Mouse (Mus musculus) intestine, embryonic 14.5 days (tissue): ENCODE data around the gene Trp53i13. TPM values are rescaled to one million over a fixed set of nuclear protein-coding genes. Genes with fewer than 3 reads are reported as not detected.

ENCODE experiments used
- ATAC-seq: fragments of 200-750 bp; cut with Nextera tagmentation; replicated peaks from 2 replicates; pipeline ENCODE4 v1.8.0; 2017; ENCODE audit warnings: low read depth, moderate number of reproducible peaks, moderate TSS enrichment, moderate library complexity; ENCODE audit not compliant: low FRiP score, low TSS enrichment
- DNase-seq: peaks from one replicate; pipeline ENCODE4 v3.0.0-alpha.2; 2018; ENCODE audit warnings: low spot score
- H3K27ac ChIP-seq: fragments of 300-500 bp; sonication (generic); 2 replicates; pipeline ENCODE4 v1.5.1; 2014; ENCODE audit warnings: low read depth, mild to moderate bottlenecking, control low read depth
- H3K27me3 ChIP-seq: fragments of 300-500 bp; sonication (generic); replicated peaks from 2 replicates; pipeline ENCODE4 v1.6.1; 2014; ENCODE audit warnings: low read length, control low read depth; ENCODE audit not compliant: control insufficient read depth, insufficient read depth
- H3K36me3 ChIP-seq: fragments of 300-500 bp; sonication (generic); 2 replicates; pipeline ENCODE4 v1.6.1; 2014; ENCODE audit warnings: low read length, control low read depth; ENCODE audit not compliant: control insufficient read depth, insufficient read depth
- H3K4me1 ChIP-seq: fragments of 300-500 bp; sonication (generic); replicated peaks from 2 replicates; pipeline ENCODE4 v1.6.1; 2014; ENCODE audit warnings: low read length, control low read depth, mixed read lengths; ENCODE audit not compliant: control insufficient read depth, insufficient read depth
- H3K4me2 ChIP-seq: fragments of 300-500 bp; sonication (generic); 2 replicates; pipeline ENCODE4 v1.6.1; 2014; ENCODE audit warnings: low read length
- H3K4me3 ChIP-seq: fragments of 300-500 bp; sonication (generic); 2 replicates; pipeline ENCODE4 v1.5.1; 2014; ENCODE audit warnings: low read depth, low read length, control low read depth, mixed read lengths
- H3K9ac ChIP-seq: fragments of 300-500 bp; sonication (generic); 2 replicates; pipeline ENCODE4 v1.6.1; 2014; ENCODE audit warnings: mild to moderate bottlenecking, low read length
- H3K9me3 ChIP-seq: fragments of 300-500 bp; sonication (generic); 2 replicates; pipeline ENCODE4 v1.6.1; 2016; ENCODE audit warnings: low read length, control low read depth; ENCODE audit not compliant: control insufficient read depth
- WGBS: fragments of 180-500 bp; shearing (Covaris S2); extraction: QIAGEN DNeasy Blood & Tissue Kit; methylation state at CpG from one replicate; pipeline ENCODE4 v1.1.7; 2014; 5-methylcytosine and 5-hydroxymethylcytosine counted together
- polyA plus RNA-seq: library from polyadenylated mRNA; unstranded; fragments of >200 nt; fragmentation: Nextera tagmentation; extraction: Ambion mirVana; gene quantifications from 2 replicates; pipeline ENCODE4 v1.2.1, GENCODE M21; 2014

Gene Trp53i13
- polyA plus RNA-seq, 1 experiment from 2014 or later, result 32.5 TPM

DNA sequence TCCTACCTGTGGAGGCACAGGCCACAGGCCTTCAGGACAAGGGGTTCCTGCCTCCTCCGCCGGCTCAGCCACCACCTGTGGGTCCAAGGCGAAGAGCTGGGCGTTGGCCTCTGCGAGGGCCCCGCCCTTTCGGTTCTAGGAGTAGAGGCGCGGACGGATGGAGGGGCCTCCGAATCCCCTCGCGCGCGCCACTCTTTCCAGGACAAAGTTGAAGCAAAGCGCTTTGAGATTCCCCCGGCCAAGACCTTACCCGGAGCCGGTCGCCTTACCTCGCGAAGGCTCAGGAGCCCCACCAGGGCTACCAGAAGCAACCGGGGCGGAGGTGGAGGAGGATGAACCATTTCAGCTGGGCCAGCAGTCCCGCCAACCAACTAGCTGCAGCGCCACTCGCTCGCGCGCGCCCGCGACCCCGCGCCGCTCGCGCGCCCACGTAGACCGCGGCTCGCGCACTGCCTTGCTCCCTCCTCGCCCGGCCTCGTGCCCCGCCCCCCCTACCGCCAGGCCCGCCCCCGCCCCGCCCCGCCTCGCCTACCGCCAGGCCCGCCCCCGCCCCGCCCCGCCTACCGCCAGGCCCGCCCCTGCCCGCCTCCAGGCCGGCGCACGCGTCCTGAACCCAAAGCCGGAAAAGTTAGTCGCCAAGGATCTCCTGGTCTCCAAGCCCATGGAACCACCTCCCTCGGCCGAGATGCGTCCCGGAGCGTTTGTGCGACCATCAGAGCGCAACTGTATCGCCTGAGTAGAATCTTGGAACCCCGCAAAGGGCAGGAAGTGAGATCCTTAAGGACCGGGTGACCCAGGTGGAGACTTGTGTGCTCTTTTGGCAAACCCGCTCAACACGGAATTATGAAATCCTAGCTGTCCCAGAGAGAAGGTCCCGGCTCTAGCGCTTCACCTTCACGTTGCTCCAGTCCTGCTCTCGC is 2.6 kb downstream of the Trp53i13 start:
- peak; percentile 72 for ATAC-seq
- H3K4me3 ChIP-seq, result peak overlapping the region; percentile 71
- peaks cover 21% of the 10 kb centered on the region for H3K27me3 ChIP-seq
- peak overlapping the region; percentile 69 for H3K9ac ChIP-seq
- DNase-seq, result peak; percentile 97
- no peaks in the 10 kb centered on the region for H3K9me3 ChIP-seq
- under 1% methylated on average over 72 of the region's 84 CpGs for WGBS
- peak overlapping the region; percentile 74 for H3K27ac ChIP-seq
- H3K4me2 ChIP-seq, result peak overlapping the region; percentile 93
- peaks cover 25% of the 10 kb centered on the region for H3K4me1 ChIP-seq
- 0 out of 2 replicates have a peak, but pooled peaks cover 11% of the 10 kb centered on the region for H3K36me3 ChIP-seq

- DNase-seq (no peak), ATAC-seq (no peak)
- Histone ChIP-seq H3K9me3 (no peaks in the 10 kb centered on the region), H3K27ac (no peak overlapping the region), H3K4me1 (peaks cover 25% of the 10 kb centered on the region), H3K27me3 (peaks cover 12% of the 10 kb centered on the region), H3K4me3 (no peak overlapping the region), H3K9ac (no peak overlapping the region), H3K4me2 (no peak overlapping the region), H3K36me3 (peaks cover 24% of the 10 kb centered on the region)
- 79% methylated on average over 5 of the region's 5 CpGs for WGBS
Observed at GRCm38 (mm10) chr11:77511336-77511735, 4.4 kb downstream of the Trp53i13 start.

DNA sequence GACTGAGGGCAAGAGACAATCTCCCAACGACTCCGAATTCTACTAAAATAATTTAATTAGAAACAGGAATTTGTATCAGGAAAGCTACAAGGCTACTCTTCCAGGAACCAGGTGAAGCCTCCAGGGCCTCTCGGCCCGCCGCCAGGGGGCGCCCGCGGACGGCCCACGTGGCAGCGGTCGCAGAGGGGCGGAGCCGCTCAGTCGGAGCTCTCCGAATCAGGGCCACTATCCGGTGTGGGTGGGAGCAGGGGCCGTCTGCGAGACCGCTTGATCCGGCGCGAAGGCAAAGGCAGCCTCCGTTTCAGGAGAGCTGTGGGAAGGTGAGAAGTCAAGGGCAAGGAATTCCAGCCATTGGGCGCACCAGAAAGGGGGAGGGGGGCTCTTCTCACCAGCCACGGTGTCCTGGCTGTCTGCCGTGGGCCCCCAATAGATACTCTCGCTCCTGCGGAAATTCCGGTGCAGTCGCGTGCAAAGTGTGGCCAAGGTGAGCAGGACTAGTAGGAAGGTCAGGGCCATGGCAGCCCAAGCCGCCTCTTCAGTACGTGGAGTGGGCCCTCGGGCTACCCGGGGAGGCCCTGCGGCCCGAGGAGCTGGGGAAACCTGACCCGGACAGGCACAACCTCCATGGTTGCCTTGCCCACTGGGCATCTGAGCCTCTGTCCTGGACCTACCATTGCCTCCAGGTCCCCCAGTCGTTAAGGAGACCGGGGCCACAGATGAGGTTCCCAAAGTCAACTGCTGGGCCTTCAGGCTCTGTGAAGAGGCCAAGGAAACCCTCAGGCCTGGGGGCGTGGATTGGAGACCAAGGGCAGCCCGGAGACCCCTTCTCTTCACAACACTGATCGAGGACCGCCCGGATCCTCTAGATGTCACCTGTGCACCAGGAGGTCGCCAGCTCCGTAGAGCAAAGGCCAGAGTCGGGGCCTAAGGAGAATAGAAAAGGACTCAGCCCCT is 7.4 kb downstream of the Trp53i13 start:
- DNase-seq (peak; percentile 91), ATAC-seq (peak; percentile 70)
- no peaks in the 10 kb centered on the region for H3K9me3 ChIP-seq
- peak overlapping the region; percentile 55 for H3K4me2 ChIP-seq
- 20% methylated on average over 48 of the region's 49 CpGs for WGBS
- peaks cover 10% of the 10 kb centered on the region for H3K4me1 ChIP-seq
- peak overlapping the region; percentile 22 for H3K4me3 ChIP-seq
- H3K27me3 ChIP-seq, result no peaks in the 10 kb centered on the region
- H3K36me3 ChIP-seq, result peaks cover 54% of the 10 kb centered on the region
- no peak overlapping the region for H3K27ac ChIP-seq
- H3K9ac ChIP-seq, result peak overlapping the region; percentile 18; the same call in 1 of the 2 replicates

DNA sequence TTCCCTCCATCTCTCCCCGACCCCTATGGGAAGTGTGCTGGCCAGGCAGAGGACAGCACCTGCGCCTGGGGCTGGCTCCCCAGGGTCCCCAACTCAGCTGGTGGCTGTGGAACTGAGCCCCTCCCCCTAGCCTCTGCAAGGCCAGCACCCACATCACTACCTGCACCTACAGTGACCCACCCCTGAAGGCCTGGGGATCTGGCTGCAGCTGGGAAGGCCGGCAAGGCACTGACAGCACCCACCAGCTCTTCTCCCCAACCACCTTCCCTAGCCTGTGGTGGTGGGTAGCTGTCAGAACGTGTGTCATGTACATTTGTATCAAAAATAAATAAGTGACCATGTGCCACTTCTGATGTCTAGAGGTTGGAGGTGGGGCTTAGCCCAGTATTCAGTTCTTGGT is 8.4 kb downstream of the Trp53i13 start:
- no peak overlapping the region for H3K4me3 ChIP-seq
- peaks cover 9% of the 10 kb centered on the region for H3K4me1 ChIP-seq
- H3K4me2 ChIP-seq, result no peak overlapping the region
- WGBS, result 63% methylated on average over 4 of the region's 4 CpGs
- H3K36me3 ChIP-seq, result peaks cover 63% of the 10 kb centered on the region
- no peak overlapping the region for H3K9ac ChIP-seq
- DNase-seq, result no peak
- no peak for ATAC-seq
- no peak overlapping the region for H3K27ac ChIP-seq
- H3K9me3 ChIP-seq, result no peaks in the 10 kb centered on the region
- H3K27me3 ChIP-seq, result no peaks in the 10 kb centered on the region

- H3K4me3 ChIP-seq, result no peak overlapping the region
- peaks cover 5% of the 10 kb centered on the region; the same call in 1 of the 2 replicates for H3K4me1 ChIP-seq
- H3K36me3 ChIP-seq, result peaks cover 68% of the 10 kb centered on the region
- no peaks in the 10 kb centered on the region for H3K9me3 ChIP-seq
- no peak for DNase-seq
- no peak overlapping the region for H3K4me2 ChIP-seq
- no peak overlapping the region for H3K27ac ChIP-seq
- WGBS, result 84% methylated on average over 6 of the region's 6 CpGs
- no peak for ATAC-seq
- H3K27me3 ChIP-seq, result no peaks in the 10 kb centered on the region
- no peak overlapping the region for H3K9ac ChIP-seq
Observed at GRCm38 (mm10) chr11:77506941-77507340, 8.8 kb downstream of the Trp53i13 start.

DNA sequence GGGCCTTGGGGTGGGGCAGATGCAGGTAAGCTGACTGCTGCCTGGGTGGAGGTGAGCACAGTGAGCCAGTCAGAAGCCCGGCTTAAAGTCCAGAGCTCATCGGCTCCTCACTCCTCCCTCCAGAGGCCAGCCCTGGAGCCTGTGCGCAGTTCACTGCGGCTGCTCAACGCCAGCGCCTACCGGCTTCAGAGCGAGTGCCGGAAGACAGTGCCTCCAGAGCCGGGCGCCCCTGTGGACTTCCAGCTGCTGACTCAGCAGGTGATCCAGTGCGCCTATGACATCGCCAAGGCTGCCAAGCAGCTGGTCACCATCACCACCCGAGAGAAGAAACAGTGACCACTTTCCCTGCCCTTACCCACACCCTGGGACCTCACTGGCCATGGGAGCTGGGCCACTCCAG is 9.5 kb downstream of the Trp53i13 start:
- Histone ChIP-seq H3K4me3 (no peak overlapping the region), H3K9ac (no peak overlapping the region), H3K4me1 (peaks cover 5% of the 10 kb centered on the region; the same call in 1 of the 2 replicates), H3K27me3 (no peaks in the 10 kb centered on the region), H3K36me3 (peaks cover 74% of the 10 kb centered on the region), H3K9me3 (no peaks in the 10 kb centered on the region), H3K27ac (no peak overlapping the region), H3K4me2 (no peak overlapping the region)
- ATAC-seq (no peak), DNase-seq (no peak)
- 87% methylated on average over 14 of the region's 14 CpGs for WGBS

- Histone ChIP-seq H3K36me3 (peaks cover 83% of the 10 kb centered on the region), H3K4me1 (peaks cover 5% of the 10 kb centered on the region), H3K4me3 (no peak overlapping the region), H3K27ac (no peak overlapping the region), H3K9ac (no peak overlapping the region), H3K4me2 (no peak overlapping the region), H3K9me3 (no peaks in the 10 kb centered on the region), H3K27me3 (no peaks in the 10 kb centered on the region)
- no peak for DNase-seq
- no peak for ATAC-seq
- 91% methylated on average over 22 of the region's 22 CpGs for WGBS
Observed at GRCm38 (mm10) chr11:77505291-77505980, 10.3 kb downstream of the Trp53i13 start.

DNA sequence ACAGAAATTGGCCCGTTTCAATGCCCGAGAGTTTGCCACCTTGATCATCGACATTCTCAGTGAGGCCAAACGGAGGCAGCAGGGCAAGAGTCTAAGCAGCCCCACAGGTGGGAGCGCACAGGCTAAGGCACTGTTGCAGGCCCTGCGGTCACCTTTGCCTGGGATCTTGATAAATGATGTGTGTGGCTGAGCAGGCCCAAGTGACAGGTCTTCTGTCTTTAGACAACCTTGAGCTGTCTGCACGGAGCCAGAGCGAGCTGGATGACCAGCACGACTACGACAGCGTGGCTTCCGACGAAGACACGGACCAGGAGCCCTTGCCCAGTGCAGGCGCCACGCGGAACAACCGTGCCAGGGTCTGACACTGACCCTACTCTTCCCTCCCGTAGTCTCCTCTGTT is 11.4 kb downstream of the Trp53i13 start:
- Histone ChIP-seq H3K9ac (no peak overlapping the region), H3K4me3 (no peak overlapping the region), H3K4me2 (no peak overlapping the region), H3K27ac (no peak overlapping the region), H3K9me3 (no peaks in the 10 kb centered on the region), H3K36me3 (peaks cover 88% of the 10 kb centered on the region), H3K4me1 (peaks cover 5% of the 10 kb centered on the region), H3K27me3 (no peaks in the 10 kb centered on the region)
- DNase-seq, result no peak
- ATAC-seq, result no peak
- WGBS, result 94% methylated on average over 19 of the region's 19 CpGs
